Mouse (Mus musculus) MEL (cell line): ENCODE measurements around the gene Agtrap.

Experiments used
- CHD1 ChIP-seq: IDR thresholded peaks from 2 replicates; pipeline ENCODE4 v1.6.1; 2012; ENCODE audit warnings: low read depth, mild to moderate bottlenecking, inconsistent platforms, low read length, improper control_type of control experiment
- CTCF ChIP-seq, 3 experiments: IDR thresholded peaks in 2 of 3; conservative IDR thresholded peaks in 1 of 3; 2 replicates each; pipeline ENCODE4 v1.5.1; 2011 to 2012; ENCODE audit warnings: low read length in 3 of 3, low read depth in 2 of 3, mild to moderate bottlenecking in 2 of 3, improper control_type of control experiment in 1 of 3, inconsistent platforms in 1 of 3, mixed read lengths in 1 of 3, moderate library complexity in 1 of 3; ENCODE audit not compliant: control insufficient read depth in 1 of 3, insufficient read depth in 1 of 3, poor library complexity in 1 of 3, severe bottlenecking in 1 of 3
- EP300 ChIP-seq, 2 experiments: IDR thresholded peaks; 2 replicates each; pipeline ENCODE4 v1.6.1; 2011; ENCODE audit warnings: improper control_type of control experiment in 2 of 2, low read length in 2 of 2, low read depth in 1 of 2, mild to moderate bottlenecking in 1 of 2
- ETS1 ChIP-seq: IDR thresholded peaks from 2 replicates; pipeline ENCODE4 v1.6.1; 2012; ENCODE audit warnings: low read depth, mild to moderate bottlenecking, inconsistent platforms, low read length, improper control_type of control experiment, moderate library complexity
- GATA1 ChIP-seq: IDR thresholded peaks from 2 replicates; pipeline ENCODE4 v1.6.1; 2011; ENCODE audit warnings: low read depth, low read length, improper control_type of control experiment
- HCFC1 ChIP-seq: IDR thresholded peaks from 2 replicates; pipeline ENCODE4 v1.6.1; 2012; ENCODE audit warnings: low read depth, mild to moderate bottlenecking, inconsistent platforms, low read length, improper control_type of control experiment, moderate library complexity
- MYB ChIP-seq: IDR thresholded peaks from 2 replicates; pipeline ENCODE4 v1.6.1; 2011; ENCODE audit warnings: mild to moderate bottlenecking, low read depth, low read length, improper control_type of control experiment
- MYC ChIP-seq: IDR thresholded peaks from 2 replicates; pipeline ENCODE4 v1.6.1; 2011; ENCODE audit warnings: low read depth, mild to moderate bottlenecking, low read length, improper control_type of control experiment, moderate library complexity
- POLR2A ChIP-seq, 2 experiments: IDR thresholded peaks; 2 replicates each; pipeline ENCODE4 v1.6.1; 2011 to 2012; ENCODE audit warnings: low read length in 2 of 2, mild to moderate bottlenecking in 2 of 2, control low read depth in 1 of 2, improper control_type of control experiment in 1 of 2, low read depth in 1 of 2, moderate library complexity in 1 of 2; ENCODE audit not compliant: control insufficient read depth in 1 of 2, insufficient read depth in 1 of 2, poor library complexity in 1 of 2
- TAL1 ChIP-seq: IDR thresholded peaks from 2 replicates; pipeline ENCODE4 v1.6.1; 2012; ENCODE audit warnings: mild to moderate bottlenecking, inconsistent platforms, low read length, moderate library complexity, mixed read lengths
- TCF12 ChIP-seq: IDR thresholded peaks from 2 replicates; pipeline ENCODE4 v1.6.1; 2014; ENCODE audit warnings: low read depth, mild to moderate bottlenecking, inconsistent platforms, low read length, improper control_type of control experiment, moderate library complexity

GRCm38 (mm10) chr4:148053417-148053920 lies 34.4 kb downstream of the Agtrap start:
- TF ChIP-seq CTCF (IDR thresholded peaks at IDR 0.05 in 2 of 3, conservative IDR thresholded peaks at IDR 0.05 in 1 of 3; ENCODE audit: control insufficient read depth in 1 of 3, insufficient read depth in 1 of 3, low read depth in 2 of 3, low read length in 3 of 3, poor library complexity in 1 of 3, severe bottlenecking in 1 of 3) (no peak), ETS1 (no peak), TAL1 (no peak), TCF12 (no peak), EP300 (IDR thresholded peaks at IDR 0.05; ENCODE audit: low read depth in 1 of 2, low read length in 2 of 2) (no peak), GATA1 (no peak), HCFC1 (no peak), MYB (no peak), POLR2A (IDR thresholded peaks at IDR 0.05; ENCODE audit: control insufficient read depth in 1 of 2, insufficient read depth in 1 of 2, low read depth in 1 of 2, low read length in 2 of 2, poor library complexity in 1 of 2) (no peak), CHD1 (no peak), MYC (no peak)
